Mouse (Mus musculus): ENCODE results near the gene Cabp1.
A peak's percentile ranks its signal among the peaks of the same experiment; 100 is the strongest.
"Not testable (repeated sequence)": the region's sequence is repeated elsewhere in the genome, so short reads cannot be mapped to it uniquely, and the experiment has no call there.

The Cabp1 gene

DNA sequence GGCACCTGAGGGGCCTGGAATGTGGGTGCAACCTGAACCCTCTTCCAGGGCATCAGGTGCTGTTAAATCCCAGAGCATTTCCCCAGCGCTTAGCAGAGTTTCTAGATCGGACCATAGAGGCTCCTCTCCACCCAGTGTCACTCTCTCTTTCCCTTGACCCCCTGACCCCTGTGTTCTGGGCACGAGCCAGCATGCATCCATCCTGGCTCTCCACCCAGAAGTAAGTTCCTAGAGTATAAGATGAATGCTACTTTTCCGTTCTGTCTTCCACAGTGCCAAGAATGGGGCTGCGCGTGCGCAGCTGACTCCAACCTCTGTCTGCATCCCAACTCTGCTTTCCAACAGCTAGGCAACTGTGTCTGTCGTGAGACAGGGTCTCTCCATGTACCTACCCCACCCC, 24.0 kb downstream of the Cabp1 start:
- DNase-seq (ENCODE audit: low spot score) = no peak

DNA sequence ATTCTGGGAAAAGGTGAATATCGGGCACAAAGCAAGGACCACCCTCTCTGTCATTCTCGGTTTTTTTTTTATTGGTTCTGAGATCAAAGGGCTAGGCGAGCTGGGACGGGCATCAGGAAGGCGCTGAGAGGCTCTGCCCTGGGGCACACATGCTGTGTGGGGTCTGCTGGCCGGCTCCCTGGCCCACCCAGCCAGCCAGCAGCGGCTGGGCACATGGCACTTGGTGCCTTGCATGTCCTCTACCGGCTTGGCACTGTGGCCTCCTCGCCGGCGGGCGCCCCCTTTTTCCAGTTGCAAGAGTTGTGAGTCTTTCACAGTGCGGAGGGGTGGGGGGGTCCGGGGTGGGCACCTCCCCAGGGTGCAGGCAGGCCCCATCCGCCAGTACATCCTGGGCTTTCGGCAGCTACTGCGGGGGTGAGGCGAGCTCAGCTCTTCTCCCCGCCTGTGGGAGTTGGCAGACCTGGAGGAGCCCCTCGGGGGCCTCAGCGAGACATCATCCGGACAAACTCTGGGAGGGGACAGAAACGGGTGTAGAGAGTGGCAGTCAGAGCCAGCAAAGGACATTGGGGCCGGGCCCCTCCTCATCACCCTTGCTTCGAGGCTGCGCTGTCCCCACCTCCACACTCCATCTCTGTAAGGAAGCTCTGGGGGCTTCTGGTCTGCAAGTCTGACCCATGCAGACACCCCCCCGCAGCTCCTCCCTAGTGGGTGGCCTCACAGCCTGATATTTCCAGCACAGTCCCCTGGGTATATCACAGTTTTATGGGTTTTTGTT, 25.4 kb downstream of the Cabp1 start:
- no peak for DNase-seq (ENCODE audit: low spot score)

DNA sequence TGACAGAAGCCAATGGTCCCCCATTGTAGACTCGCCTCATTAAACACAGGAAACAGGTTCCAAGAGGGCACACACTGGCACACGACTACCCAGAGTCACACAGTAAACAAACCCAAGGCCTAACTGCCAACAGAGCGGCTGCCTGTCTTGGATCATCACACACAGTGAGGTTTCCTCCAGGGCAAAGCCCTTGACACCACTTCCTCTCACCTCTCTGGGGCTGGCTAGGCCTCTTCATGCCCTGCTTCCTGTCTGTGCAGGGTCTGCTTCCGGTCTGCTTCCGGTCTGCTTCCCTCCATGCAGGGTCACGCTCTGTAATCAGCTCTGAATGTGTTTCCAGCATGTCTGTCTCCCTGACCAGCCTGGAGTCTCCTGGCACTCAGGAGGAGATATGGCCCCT, 26.8 kb downstream of the Cabp1 start:
- peak; percentile 91 for DNase-seq (ENCODE audit: low spot score)

DNA sequence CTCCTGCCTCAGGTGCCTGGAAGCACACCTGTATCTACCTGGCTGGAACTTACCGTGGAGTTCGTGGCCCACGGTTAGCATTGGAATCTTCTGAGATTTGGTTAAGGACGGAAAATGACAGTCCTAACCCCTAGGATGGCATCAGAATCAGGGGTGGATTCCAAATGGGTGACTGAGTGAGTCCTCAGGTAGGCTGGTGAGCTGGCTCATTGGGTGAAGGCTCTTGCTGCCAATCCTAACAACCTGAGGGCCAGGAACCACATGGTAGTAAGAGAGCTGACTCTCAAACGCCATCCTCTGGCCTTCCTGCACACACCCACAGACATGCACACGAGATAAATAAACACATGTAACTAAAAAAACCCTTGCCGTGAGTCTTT, 27.4 kb downstream of the Cabp1 start:
- no peak for DNase-seq (ENCODE audit: low spot score)

DNA sequence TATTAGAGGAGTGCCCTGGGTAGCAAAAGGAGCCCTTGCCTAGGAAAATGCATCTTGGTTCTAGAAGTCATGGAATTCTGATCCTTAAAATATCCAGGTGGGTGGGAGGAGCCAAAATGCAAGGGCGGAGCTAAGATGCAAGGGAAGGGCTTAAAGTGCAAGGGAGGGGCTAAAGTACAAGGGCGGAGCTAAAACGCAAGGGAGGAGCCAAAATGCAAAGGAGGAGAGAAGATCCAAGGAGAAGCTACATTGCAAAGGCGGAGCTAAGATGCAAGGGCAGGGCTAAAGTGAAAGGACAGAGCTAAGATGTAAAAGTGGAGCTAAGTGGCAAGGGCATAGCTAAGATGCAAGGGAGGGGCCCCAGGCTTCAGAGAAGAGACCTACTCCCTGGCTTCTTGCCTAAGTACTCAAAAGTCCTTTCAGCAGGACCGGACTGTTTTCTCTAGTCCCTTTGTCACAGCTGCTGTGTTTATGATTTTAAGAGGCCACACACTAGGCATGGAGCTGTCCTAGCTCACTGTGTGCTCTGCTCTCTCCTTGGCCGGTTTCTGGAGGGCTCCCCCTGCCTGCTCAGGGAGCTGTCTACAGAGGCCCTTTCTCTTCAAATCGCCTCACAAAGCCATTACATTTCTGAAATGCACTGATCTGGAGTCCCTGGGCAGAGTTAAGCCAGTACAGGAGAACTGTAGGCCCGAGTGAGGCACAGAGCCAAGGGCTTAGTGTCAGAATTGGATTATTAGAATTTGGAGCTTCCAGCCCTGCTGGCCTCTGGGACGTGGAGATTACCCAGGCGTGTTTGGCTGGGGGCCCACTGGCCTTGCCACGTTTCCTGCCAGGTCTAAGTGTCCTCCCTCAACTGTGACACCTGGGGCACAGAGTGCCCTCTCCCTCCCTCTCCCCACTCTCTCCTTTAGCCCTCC, 28.0 kb downstream of the Cabp1 start:
- no peak for DNase-seq (ENCODE audit: low spot score)

DNA sequence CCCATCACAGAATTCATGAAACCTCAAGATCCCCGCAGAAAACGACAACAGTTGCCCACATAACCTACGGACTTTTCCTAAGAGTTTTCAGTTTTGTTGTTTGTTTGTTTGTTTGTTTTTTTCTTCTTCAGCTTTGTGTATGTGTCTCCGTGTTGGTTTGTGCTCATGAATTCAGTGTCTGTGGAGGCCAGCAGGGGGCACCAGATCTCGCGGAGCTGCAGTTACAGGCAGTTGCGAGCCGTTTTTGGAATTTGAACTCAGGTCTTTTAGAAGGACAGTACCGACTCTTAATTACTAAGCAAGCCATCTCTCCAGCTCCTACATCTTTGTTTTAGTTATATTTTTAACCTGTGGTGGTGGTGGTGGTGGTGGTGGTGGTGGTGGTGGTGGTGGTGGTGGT, 28.8 kb downstream of the Cabp1 start:
- no peak for DNase-seq (ENCODE audit: low spot score)

DNA sequence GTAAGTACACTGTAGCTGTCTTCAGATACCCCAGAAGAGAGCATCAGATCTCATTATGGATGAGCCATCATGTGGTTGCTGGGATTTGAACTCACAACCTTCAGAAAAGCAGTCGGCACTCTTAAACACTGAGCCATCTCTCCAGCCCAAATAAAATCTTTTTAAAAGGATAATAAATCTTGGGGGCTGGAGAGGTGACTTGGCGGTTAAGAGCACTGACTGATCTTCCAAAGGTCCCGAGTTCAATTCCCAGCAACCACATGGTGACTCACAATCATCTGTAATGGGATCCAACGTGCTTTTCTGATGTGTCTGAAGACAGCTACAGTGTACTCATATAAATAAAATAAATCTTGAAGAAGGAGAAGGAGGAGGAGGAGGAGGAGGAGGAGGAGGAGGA, 29.7 kb downstream of the Cabp1 start:
- DNase-seq (ENCODE audit: low spot score) = not testable (repeated sequence)

DNA sequence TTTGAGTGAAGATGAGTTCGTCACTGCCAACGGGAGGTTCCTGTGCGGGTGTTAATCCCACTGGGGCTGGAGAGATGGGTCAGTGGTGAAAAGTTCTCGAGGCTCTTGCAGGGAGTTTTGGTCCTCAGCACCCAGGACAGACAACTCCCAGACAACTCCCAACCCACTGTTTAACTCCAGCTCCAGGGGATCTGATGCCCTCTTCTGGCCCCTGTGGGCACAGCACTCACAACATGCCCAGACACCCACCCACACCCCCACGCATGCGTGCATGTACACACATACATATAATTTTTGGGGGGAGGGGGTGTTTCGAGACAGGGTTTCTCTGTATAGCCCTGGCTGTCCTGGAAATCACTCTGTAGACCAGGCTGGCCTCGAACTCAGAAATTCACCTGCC, 30.6 kb downstream of the Cabp1 start:
- peak; percentile 61 for DNase-seq (ENCODE audit: low spot score)

DNA sequence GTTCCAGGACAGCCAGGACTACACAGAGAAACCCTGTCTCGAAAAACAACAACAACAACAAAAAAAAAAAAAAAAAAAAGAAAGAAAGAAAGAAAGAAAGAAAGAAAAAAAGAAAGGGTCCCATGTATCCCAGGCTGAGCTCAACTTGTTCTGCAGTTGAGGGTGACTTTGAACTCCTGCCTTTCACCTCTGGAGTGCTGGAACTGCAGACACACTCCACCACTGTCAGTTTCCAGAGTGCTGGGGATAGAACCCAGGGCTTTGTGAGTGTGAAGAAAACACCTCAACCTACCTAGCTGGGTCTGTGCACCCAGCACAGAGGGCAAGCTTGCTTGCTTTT, 32.3 kb downstream of the Cabp1 start:
- DNase-seq (ENCODE audit: low spot score) = not testable (repeated sequence)

DNA sequence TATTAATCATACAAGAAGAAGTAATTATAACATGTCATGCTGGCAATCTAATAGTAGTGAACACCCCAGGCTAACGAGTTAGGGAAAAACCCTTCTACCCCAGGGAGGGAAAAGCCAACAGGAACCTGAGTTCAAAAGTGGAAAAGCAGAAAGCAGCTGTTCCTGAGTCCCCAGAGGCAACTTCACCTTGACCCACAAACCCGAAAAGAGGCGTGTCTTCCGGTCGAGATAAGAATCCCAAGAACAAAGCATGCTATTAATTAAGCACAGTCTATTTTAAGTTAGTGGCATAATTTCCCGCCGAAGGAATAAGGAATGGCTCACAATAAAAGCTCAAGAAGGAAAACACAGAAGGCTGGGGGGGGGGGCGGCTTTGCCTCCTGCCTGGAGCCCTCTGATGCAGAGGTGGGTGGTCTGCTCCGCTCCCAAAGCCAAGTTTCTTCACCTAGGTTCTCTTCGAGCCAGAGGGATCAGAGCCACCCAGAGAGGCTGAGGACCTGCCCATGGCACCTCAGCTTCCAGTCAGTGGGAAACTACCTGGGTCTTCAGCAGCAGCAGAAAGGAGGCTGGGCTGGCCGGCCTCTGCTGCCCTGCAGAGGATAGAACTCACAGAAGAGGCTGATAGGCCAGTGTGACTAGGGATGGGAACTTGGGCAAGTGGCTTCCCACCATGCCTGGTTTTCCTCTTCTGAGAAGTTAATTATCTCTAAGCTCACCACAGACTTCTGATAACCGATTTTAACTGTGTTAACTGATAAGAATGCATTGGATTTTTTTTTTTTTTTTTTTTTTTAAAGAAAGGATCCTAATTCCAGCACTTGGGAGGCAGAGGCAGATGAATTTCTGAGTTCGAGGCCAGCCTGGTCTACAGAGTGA, 32.9 kb downstream of the Cabp1 start:
- DNase-seq (ENCODE audit: low spot score) = no peak

DNA sequence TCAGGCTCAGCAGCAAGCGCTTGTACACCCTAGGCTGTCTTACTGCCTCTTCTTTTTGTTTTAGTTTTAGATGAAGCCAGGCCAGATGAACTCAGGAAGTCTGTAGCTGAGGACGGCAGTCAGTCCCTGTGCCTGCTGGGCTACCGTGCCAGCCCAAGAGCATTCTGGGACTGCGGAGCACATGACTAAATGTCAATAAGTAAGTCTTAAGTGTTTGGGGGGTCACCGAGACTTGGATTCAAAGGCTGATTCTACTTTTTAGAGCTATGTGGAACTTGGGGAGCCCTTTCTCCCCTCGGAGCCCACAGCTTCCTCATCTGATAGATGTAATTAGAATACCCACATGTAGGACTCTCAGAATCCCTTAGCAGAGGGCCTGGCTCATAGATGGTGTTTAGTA, 33.5 kb downstream of the Cabp1 start:
- DNase-seq (ENCODE audit: low spot score) = no peak

DNA sequence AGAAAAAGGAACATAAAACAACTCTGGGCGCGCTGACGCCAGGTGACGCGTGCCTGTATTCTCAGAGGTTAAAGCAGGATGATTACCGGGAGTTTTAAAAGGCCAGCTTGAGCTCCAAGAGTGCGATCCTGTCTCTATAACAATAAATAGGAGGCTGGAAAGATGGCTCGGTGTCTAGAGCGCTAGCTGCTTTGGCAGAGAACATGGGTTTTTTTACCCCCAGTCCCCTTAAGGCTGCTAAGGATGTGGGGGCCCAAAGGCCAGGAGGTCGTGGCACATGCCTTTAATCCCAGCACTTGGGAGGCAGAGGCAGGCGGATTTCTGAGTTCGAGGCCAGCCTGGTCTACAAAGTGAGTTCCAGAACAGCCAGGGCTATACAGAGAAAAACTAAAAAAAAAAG, 35.0 kb downstream of the Cabp1 start:
- no peak for DNase-seq (ENCODE audit: low spot score)

DNA sequence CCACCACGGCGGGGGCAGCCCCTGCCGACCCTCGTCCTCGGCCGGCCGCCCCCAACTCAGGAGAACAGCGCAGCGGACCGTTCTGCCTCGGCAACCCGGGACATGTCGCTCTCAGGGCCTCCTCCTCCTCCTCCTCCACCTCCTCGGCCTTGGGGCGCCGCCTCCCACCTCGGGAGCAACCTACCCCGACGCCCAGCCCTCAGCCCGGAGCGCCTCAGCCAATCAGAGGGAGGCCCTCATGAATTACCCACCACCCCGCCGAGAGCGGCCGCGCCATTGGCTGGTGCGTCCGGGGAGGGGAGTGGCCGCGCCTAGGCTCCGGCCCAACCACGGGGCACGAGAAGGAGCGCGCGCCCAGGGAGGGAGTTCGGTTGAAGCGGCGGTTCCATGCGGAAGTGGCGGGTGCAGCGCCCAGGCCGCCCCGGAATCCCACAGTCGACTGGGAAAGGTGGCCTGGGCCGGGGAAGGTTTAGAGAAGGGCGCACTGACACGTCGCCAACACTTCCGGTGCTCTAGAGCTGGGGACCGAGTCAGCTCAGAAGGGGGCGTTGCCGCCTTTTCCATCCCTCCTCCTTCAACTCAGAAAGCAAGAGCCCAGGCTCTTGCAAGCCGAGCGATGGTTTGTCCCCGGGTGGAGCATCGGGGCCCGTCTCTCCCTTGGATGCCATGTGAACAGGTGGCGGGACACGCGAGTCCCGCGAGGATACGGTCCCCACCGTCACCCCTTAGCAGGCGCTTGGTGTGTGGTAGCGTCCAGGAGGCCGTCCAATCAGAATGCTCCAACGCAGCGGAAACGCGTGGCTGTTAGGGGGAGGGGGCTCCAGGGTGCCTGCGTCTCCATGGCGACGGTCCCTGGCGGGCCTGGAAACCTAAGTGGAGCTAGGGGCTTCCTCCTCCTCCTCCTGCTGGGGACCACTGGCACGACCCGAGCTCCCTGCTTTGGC, 35.9 kb downstream of the Cabp1 start, which contains the start of gene Mlec:
Mlec (minus strand) TSS at position 140 of the 944 bp plus-strand sequence.
- DNase-seq (ENCODE audit: low spot score) = peak; percentile 99

DNA sequence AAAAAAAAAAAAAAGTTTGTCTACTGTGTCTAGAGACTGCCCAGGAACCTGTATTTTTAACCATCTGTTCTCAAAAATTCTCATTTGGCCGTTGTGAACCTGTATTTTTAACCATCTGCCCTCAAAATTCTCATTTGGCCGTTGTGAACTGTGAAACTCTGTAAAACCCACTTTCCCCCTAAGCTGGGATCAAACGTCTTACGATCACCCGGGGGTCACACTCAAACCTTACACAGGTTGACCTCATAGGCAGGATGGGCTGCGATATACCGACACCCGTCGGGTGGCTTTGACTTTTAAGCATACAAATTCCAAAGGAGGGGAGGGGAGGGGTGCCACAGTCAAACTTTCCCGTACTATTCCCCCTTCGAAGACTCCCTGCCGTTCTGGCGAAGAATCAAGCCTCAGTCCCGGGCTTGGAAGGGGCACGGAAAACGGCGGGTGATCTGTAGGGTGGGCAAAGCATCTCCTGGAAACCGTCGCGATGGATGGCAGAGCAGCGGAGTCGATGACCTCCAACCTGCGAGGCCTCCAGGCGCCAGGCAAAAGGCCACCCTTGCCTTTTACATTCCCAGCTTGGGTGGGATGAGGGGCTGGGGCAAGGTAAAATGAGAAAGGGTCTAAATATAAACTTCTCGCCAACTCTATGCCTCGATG, 37.1 kb downstream of the Cabp1 start:
- peak; percentile 45 for DNase-seq (ENCODE audit: low spot score)

DNA sequence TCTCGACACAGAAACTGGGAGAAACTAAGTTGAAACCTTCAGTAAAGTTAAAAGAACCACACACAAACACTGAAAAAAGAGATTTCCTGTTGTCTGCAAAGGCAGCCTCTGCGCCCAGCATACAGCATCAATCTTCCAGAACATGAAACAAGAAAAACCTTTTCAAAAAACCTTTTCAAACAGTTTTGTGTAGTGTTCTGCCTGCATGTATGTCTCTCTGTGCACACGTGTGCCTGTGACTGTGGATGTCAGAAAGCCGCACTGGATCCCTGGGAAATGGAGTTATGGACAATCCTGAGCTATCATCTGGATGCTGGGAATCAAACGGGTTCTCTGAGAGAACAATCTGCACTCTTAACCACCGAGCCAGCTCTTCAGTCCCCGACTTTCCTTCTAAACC, 37.8 kb downstream of the Cabp1 start:
- DNase-seq (ENCODE audit: low spot score) = peak; percentile 33

DNA sequence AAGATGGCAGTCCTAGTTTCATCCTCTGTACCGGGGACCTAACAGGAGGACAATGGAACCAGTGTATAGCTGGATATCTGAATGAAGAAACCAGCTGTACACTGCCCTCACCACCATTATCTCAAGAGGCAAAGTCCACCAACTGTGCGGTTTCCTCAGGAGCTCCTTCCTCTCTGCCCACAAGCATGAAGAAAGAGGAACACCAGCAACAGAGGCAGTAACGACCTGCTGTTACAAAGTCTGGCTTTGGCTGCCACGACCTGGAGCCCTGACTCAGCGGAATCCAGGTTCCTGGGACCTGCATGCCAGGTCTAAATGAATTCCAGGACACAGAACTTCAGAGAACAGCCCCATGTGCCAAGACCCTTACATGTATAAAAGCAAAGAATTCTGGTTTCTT, 38.4 kb downstream of the Cabp1 start:
- DNase-seq (ENCODE audit: low spot score) = no peak

DNA sequence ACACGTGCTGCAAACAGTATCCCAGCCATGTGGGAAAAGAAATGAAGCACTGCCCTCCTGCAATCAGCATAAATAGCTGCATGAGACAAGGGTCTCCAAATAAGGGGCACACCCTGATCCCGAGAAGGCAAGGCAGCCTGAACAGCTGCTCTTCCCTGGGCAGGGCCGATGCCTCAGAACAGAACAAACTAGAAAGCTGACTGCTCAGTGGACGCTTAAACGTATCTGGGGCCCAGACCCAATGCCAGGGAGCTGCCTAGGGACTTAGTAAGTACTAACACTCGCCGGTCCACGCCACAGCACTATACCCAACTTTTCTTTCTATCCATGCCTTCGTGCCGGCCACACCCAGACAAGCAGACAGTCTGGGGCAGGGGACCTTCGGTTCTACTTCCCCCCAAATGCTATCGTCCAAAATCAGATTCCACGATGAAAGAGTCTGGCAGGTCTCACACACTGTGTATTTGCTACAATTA, 39.0 kb downstream of the Cabp1 start:
- no peak for DNase-seq (ENCODE audit: low spot score)

DNA sequence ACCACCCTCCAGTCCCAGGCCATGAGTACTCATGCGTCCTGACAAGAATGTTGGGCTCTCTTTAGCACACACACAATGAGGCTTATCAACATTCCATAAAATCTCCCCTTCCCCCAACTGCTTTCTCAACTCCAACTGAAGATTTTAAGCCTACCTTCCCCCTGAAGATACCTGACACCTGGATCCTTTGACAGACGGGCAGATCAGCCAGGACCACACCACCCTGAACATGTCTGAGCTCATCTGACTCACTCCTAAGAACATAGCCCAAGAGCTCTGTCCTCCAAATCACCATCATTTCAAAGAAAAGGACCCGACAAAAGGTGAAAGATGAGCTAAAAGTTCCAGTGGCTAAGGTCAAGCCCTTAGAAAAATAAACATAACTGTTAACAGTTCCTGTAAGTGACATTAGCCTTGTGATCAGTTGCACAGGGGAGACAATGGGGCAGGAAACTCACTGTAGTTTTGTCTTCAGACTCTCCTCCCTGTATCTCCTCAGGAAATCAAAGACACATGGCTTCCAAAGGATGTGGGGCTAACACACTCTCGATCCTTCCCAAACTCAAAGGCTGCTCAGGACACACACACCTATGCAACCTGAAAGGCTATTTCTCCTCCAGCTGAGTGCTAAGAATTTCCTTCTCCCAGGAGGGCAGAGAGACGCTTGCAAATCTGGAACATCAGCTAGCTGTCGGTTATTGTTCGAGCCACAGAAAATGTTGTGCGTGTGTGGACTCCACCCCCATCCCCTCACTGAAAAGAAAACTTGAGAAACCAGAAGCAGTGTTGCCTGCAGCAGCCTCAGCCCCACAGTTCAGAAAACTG, 41.8 kb downstream of the Cabp1 start:
- peak; percentile 24 for DNase-seq (ENCODE audit: low spot score)

DNA sequence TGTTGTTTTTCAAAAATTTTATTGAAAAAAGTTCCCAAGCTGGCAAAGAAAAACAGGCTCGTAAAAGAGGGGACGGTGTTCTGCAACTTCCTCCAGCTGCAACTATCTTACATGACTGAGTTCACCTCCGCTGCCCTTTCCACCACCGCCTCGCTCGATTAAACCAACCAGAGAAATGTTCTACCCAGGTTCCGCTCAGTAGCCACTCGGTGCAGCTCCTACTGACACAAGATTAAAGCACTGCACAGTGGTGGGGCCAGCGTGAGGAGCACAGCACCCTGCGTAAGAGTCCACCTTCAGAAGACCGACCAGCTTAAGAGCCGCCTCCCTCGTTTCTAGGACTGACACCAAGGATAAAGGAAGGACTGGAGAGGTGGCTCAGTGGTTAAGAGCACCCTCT, 42.7 kb downstream of the Cabp1 start:
- DNase-seq (ENCODE audit: low spot score) = peak; percentile 27

DNA sequence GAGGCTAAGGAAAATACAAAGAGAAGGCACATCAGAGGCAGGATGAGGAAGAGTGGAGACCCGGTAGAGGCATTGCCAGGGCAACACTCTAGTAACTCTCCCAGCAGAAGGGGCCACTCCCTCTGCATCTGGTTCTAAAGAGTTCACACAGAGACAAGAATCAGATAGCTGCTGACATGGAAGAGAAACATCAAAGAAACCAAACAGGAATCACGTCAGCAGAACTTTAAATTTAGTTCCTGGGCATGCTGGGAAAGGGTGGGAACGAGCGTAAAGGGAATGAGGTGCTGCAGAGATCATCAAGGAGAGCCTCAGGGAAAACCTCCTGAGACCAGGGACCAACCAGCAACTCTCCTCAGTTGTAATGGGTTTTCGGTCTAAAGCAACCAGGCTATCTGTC, 43.2 kb downstream of the Cabp1 start:
- DNase-seq (ENCODE audit: low spot score) = peak; percentile 62
